Mouse (Mus musculus): ENCODE results near the gene Fance.
"Not testable (repeated sequence)": the region's sequence is repeated elsewhere in the genome, so short reads cannot be mapped to it uniquely, and the experiment has no call there.

DNA sequence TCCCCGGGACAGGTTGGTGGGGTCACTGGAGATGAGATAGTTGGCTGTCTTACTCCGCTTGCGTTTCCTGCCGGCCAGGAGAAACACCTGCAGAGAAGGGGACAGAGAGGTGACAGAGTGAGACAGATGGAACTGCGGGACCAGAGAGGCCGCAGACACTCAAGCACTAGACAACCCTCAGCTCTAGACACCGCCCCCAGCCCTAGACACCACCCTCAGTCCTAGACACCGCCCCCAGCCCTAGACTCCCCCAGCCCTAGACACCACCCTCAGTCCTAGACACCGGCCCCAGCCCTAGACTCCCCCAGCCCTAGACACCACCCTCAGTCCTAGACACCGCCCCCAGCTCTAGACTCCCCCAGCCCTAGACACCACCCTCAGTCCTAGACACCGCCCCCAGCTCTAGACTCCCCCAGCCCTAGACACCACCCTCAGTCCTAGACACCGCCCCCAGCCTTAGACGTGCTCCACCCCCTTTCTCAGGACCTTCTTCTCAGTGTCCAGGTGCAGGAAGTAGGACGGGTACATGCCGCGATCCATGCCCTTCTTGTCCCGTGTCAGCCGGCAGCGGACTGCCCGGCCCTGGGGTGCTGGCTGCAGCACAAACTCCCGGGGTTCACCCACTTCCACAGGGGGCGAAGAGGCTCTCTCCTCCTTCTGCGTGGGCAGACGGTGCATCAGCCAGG lies 45.4 kb downstream of the Fance start:
- TF ChIP-seq CTCF, EP300 (IDR thresholded peaks at IDR 0.05; ENCODE audit: low read depth): not testable (repeated sequence)
